ENCODE assay signal across 13 mouse cellular contexts in the genomic region with DNA sequence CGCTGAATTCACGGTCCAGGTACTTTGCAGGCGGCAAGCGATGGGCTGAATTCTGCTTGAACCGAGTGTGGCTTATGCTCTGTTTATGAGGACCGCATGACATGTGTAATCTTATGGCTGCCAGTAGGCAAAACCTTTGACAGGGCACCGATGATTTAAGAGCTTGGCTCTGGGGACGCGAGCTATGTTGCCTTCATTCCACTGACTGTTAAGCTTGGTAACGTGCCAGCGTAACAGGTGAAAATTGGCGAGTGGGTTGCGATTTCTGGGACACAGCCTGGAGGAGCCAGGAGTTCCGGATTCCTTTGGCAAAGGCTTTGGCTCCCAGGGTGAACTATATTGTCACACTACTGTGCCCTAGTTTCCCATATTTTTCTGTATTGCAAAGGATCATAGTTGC. TPM values are rescaled to one million over a fixed set of nuclear protein-coding genes. Genes with fewer than 3 reads are reported as not detected.
DNase-seq lines count a peak whose midpoint lies in the region; TF ChIP-seq lines count a peak whose summit lies in the region.
"Had no signal": no experiment of that assay in that cellular context is flagged by ENCODE, and none has a peak within 500 bp of the region (broad histone marks: within the 10 kb centered on the region; RNA-seq: fewer than 3 reads in every experiment).

No protein-coding gene starts in this region.

- no peaks in the 10 kb centered on the region for H3K27me3 ChIP-seq in cerebellum, adult 2 months (ENCODE audit: control insufficient read depth, insufficient read depth, low read length)
- H3K27me3 ChIP-seq: forebrain, embryonic 12.5 days; kidney, embryonic 15.5 days; liver, embryonic 13.5 days had no signal

- H3K4me3 ChIP-seq in cerebellum, adult 2 months (replicated peaks; ENCODE audit: insufficient read depth, low read depth, low read length): peak overlapping the region; percentile 54
- H3K4me3 ChIP-seq: forebrain, embryonic 12.5 days; gastrocnemius, adult 2 months; heart, adult 2 months; kidney, embryonic 15.5 days; liver, embryonic 13.5 days had no signal

- no peak for TF ChIP-seq POLR2A in brain, embryonic 14.5 days (IDR thresholded peaks at IDR 0.05; ENCODE audit: borderline replicate concordance, extremely low read depth, insufficient read depth, insufficient read length, poor library complexity, severe bottlenecking)
- TF ChIP-seq POLR2A in cerebellum, adult 2 months (IDR thresholded peaks at IDR 0.05; ENCODE audit: borderline replicate concordance, insufficient read depth, low read length): no peak

- DNase-seq in kidney, postnatal 14 days: peak; percentile 13
- DNase-seq in kidney, postnatal 4 days: no peak
- DNase-seq in brain, embryonic 14.5 days (ENCODE audit: low read depth): peak; percentile 58
- DNase-seq in cerebellum, adult 2 months: peak; percentile 89 to 95
- peak; percentile 34 for DNase-seq in gonadal fat pad, adult 2 months (ENCODE audit: low read depth)
- no peak for DNase-seq in kidney, adult 18-20 months
- DNase-seq in left cerebral cortex, adult 9 months (ENCODE audit: low spot score in 2 of 2): no peak
- DNase-seq: gastrocnemius, adult 2 months; heart, adult 2 months; liver, embryonic 13.5 days; thymus, postnatal 36 days had no signal

- no peak overlapping the region for H3K27ac ChIP-seq in cerebellum, adult 2 months (ENCODE audit: insufficient read depth, low read length)
- H3K27ac ChIP-seq: forebrain, embryonic 12.5 days; gastrocnemius, adult 2 months; heart, adult 2 months; kidney, embryonic 15.5 days; liver, embryonic 13.5 days had no signal

- no peak for TF ChIP-seq CTCF in brain, embryonic 14.5 days (IDR thresholded peaks at IDR 0.05; ENCODE audit: borderline replicate concordance, extremely low read depth, insufficient read depth, insufficient read length)
- no peak for TF ChIP-seq CTCF in cerebellum, adult 2 months (IDR thresholded peaks at IDR 0.05; ENCODE audit: borderline replicate concordance, insufficient read depth, low read depth, low read length)

- 9% methylated on average over 14 of the region's 14 CpGs for WGBS in cerebellum, adult 2 months

- H3K4me1 ChIP-seq in cerebellum, adult 2 months (ENCODE audit: control insufficient read depth, insufficient read depth, low read length): no peaks in the 10 kb centered on the region; the same call in 1 of the 2 replicates
- H3K4me1 ChIP-seq: forebrain, embryonic 12.5 days; liver, embryonic 13.5 days had no signal

RNA-seq across cellular contexts. Expression of a gene that starts 26.3 kb away (rescaled TPM):
- polyA plus RNA-seq in brain, embryonic 14.5 days (2012; rRNA removed): 0.38 and 0.49 TPM in 2 replicates
- polyA plus RNA-seq in cerebellum, adult 2 months (2012; rRNA removed): 0.98 and 1.00 TPM in 2 replicates
- 5.4 and 5.5 TPM in 2 replicates for polyA plus RNA-seq in gonadal fat pad, adult 2 months (2012; rRNA removed)
- polyA plus RNA-seq: forebrain, embryonic 12.5 days; liver, embryonic 13.5 days had no signal

Comparison
In these comparisons a context has a peak if more than half of its experiments do, and no peak if none do; other contexts are left out.
1. DNase-seq: peak in kidney, postnatal 14 days (single experiment), brain, embryonic 14.5 days (single experiment), cerebellum, adult 2 months (2 of 2) and gonadal fat pad, adult 2 months (single experiment); none in kidney, postnatal 4 days (0 of 2), kidney, adult 18-20 months (single experiment) and left cerebral cortex, adult 9 months (0 of 2).